Mouse (Mus musculus) megakaryocyte progenitor cell, adult 5-6 weeks (primary cell): Measurements from ENCODE around the gene Slc35f3. TPM values are rescaled to one million over a fixed set of nuclear protein-coding genes. Genes with fewer than 3 reads are reported as not detected.

Experiments used
- ATAC-seq: replicated peaks from 2 replicates; pipeline ENCODE4 v1.8.0; 2016; ENCODE audit warnings: mild to moderate bottlenecking, moderate TSS enrichment, inconsistent platforms; ENCODE audit not compliant: poor library complexity
- total RNA-seq, 2 experiments: library from RNA; stranded (forward) in 1 of 2; stranded (reverse) in 1 of 2; fragments of 157-497, 149-512 nt in 1 of 2; fragments of 200-1000 nt in 1 of 2; gene quantifications; 2 replicates each; pipeline versions ENCODE4 v1.2.3 to v1.2.4; 2015 to 2017

Slc35f3 gene
- total RNA-seq, 2 experiments from 2014 or later: not detected

GRCm38 (mm10) chr8:126326731-126327130 lies 28.4 kb downstream of the Slc35f3 start:
- ATAC-seq: no peak

GRCm38 (mm10) chr8:126327786-126328185 lies 29.4 kb downstream of the Slc35f3 start:
- no peak for ATAC-seq

- no peak for ATAC-seq
These were observed 40.5 kb downstream of the Slc35f3 start for GRCm38 (mm10) chr8:126338864-126339263.

- ATAC-seq: no peak
These were observed 41.0 kb downstream of the Slc35f3 start for GRCm38 (mm10) chr8:126339357-126339756.

DNA sequence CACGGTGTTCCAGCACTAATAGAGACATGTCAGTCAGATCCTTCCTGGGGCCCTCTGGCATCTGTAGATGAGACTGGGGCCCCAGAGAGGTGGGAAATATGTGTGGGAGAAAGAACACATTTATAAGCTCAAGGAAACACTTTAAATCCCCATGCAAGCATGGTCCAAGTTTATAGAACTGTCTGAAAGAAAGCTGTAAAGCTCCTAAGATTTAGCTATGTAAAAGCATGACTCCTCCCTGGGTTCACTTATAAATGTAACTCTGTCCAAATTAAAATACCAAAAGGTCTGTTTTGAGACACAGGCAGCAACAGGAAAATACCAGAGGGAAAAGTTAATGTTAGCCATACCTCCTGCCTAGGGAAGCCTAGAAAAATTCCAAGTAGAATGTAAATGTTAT lies 42.8 kb downstream of the Slc35f3 start:
- ATAC-seq: no peak

DNA sequence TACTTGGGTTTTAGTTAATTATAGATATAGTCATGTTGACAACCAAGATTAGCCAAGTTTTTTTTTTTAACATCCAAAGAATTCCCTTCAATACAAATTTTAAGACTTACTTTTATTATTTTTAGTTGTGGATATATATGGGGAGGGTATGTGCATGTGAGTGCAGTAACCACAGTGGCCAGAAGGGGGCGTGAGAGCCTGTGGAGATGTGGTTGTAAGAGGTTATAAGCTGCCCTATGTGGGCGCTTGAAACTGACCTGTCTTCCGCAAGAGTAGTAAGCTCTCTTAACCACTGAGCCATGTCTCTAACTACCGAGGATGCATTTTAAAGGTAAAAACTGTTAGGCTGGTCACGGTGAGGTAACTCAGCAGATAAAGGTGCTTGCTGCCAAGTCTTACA lies 45.1 kb downstream of the Slc35f3 start:
- no peak for ATAC-seq

DNA sequence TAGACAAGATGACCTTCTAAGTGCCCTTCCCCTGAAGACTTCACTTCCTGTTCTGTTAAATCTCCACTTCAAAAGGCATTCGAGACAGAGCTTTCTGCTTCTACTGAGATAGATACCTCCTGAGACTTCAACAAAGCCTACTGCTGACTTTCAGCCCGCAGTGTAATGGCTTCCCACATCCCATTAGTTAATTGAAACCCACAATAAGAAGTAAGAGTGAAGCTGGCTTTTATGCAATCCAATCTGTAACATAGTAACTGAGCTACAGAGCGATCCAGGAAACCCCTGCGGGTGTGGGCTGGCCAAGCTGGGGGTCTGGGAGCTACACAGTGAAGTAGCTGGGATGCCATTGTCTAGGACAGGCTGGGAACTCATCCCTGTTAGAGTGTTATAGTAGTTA lies 46.7 kb downstream of the Slc35f3 start:
- no peak for ATAC-seq

GRCm38 (mm10) chr8:126353259-126353658 lies 54.9 kb downstream of the Slc35f3 start:
- ATAC-seq: no peak

DNA sequence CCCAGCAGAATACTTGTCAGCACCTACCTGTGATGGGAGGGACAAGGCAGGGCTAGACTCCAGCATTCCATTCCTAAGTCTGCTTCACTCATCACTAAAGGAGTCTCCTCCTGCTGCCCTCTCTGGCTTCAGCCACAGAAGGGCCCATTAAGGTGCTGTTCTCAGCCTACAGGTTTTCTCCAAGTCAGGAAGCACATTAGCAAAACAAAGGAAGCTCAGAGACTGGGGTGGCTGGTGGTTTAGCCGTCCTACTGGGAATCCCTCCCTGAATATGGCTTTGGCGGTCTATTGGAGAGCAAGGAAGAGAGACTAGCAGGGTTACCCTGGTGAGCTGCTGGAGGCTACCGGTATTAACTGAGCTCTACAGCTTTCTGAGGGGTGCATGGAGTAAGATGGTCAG lies 59.6 kb downstream of the Slc35f3 start:
- no peak for ATAC-seq

DNA sequence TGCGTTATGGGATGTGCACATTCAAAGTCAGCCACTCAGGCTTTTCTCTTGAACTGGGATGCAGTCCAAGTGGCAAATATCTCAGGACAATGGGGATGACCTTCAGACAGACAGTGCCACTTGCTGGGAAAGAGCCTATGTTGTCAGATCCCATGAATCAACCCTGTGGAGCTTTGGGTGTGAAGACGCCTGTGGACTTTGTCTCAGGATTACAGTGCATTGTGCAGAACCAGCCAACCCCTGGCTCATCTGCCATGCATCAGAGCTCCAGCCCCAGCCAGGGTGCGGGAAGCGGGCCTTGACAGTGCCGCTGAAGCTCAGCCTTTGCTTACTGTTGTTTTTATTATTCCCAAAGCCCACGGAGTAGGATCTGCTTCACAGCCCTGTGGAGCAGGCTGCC lies 60.9 kb downstream of the Slc35f3 start:
- ATAC-seq: no peak

GRCm38 (mm10) chr8:126360106-126360505 lies 61.7 kb downstream of the Slc35f3 start:
- ATAC-seq: no peak

DNA sequence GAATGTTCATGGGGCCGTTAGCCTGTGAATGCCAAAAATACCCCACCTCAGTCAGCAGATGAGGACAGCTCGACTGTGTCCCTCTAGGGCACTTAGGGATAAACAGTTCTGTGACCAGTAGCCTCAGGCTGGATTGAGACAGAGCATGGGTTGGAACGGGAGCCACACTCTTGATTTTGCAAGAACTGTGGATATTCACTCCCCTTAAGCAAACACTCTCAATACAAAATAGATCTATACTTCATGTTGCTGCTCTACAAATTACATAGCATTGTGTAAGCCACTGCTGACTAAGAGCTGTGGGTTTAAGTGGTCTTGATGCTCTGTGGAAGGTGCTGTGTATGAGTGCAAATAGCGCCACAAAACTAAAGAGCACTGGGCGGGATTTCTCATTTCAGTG lies 62.3 kb downstream of the Slc35f3 start:
- ATAC-seq: no peak

DNA sequence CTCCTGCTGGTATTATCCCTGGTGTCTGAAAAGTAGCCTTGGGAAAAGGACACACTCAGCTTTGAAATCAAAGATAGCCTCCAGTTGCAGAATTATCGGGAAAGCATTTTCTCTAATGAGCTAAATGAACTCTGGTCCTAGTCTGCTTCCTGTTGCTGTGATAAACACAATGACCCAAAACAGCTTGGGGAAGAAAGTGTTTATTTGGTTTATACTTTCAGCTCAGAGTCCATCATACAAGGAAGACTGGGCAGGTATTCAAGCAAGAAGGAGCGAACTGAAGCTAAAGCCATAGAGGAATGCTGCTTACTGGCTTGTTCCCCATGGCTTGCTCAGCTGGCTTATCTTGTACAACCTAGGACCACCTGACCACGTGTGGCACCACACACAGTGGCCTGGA lies 67.9 kb downstream of the Slc35f3 start:
- ATAC-seq: no peak

- ATAC-seq: no peak
These were observed 70.1 kb downstream of the Slc35f3 start for GRCm38 (mm10) chr8:126368349-126369054.

- ATAC-seq: no peak
These were observed 73.5 kb downstream of the Slc35f3 start for GRCm38 (mm10) chr8:126371871-126372270.

GRCm38 (mm10) chr8:126379580-126379979 lies 81.2 kb downstream of the Slc35f3 start:
- peak; percentile 72 for ATAC-seq

DNA sequence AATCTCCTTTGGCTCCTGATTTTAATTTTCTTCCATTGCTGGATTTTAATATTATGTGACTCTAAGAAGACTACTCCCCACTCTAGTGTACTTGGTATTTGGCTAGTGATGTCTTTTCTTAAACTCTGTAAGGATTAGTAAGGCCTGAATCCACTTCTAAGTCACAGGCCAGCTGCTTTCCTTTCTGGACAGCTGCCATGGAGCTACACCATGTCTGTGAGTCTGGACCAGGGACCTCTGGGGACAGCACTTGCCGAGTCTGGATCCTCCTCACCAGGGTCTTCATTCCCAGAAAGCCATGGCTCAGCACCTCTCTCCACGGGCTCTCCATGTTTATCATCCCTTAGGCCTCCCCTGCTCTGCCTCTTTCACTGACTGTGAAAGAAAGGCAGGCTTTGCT lies 81.8 kb downstream of the Slc35f3 start:
- ATAC-seq: no peak

DNA sequence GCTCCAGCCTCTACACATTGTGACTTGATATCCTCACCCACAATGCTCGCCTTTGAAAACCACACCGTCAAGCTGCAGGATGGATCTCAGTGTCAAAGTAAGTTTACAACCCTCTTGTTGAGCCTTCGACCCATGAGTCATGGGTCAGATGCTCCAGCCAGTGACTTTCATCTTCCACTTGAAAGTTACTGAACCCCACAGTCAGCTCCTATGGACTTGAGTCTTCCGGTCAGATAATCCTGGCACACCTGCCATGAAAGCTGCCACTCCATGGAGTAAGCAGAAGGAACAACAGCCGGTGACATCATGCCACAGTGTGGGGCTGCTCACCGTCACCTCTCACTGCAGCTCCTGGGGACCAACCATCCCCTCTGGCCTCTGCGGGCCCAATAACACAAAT lies 82.9 kb downstream of the Slc35f3 start:
- ATAC-seq: no peak

- ATAC-seq: no peak
These were observed 83.9 kb downstream of the Slc35f3 start for GRCm38 (mm10) chr8:126382216-126382615.

DNA sequence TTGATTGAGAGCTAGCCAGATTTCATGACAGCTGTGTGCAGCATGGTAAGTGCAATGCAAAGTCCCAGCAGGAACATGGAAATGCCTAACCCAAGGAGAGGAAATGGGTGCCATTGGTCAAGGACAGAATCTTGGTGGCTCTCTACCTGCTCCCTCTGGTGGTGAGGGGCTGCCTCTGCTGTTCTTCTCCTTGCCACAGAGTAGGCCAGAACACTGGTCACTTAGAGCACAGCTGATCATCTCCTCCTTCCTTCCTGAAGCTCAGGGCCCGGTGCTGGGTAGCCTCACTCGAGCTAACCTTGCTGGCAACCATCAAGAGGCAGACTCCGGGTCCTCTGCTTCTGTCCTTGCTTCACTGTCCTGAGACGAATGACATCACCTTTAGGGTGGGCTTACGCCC lies 84.4 kb downstream of the Slc35f3 start:
- ATAC-seq: peak; percentile 47; the same call in 1 of the 2 replicates

GRCm38 (mm10) chr8:126387566-126387965 lies 89.2 kb downstream of the Slc35f3 start:
- ATAC-seq: peak; percentile 85

- ATAC-seq: no peak
These were observed 93.2 kb downstream of the Slc35f3 start for GRCm38 (mm10) chr8:126391541-126391940.

- no peak for ATAC-seq
These were observed 97.0 kb downstream of the Slc35f3 start for GRCm38 (mm10) chr8:126395386-126395785.
